Mouse (Mus musculus): Measurements from ENCODE around the gene Ccdc115. TPM values are rescaled to one million over a fixed set of nuclear protein-coding genes. Genes with fewer than 3 reads are reported as not detected.
A peak's percentile ranks its signal among the peaks of the same experiment; 100 is the strongest.

Ccdc115 gene
- polyA plus RNA-seq, 1 experiment: 17.1 TPM

DNA sequence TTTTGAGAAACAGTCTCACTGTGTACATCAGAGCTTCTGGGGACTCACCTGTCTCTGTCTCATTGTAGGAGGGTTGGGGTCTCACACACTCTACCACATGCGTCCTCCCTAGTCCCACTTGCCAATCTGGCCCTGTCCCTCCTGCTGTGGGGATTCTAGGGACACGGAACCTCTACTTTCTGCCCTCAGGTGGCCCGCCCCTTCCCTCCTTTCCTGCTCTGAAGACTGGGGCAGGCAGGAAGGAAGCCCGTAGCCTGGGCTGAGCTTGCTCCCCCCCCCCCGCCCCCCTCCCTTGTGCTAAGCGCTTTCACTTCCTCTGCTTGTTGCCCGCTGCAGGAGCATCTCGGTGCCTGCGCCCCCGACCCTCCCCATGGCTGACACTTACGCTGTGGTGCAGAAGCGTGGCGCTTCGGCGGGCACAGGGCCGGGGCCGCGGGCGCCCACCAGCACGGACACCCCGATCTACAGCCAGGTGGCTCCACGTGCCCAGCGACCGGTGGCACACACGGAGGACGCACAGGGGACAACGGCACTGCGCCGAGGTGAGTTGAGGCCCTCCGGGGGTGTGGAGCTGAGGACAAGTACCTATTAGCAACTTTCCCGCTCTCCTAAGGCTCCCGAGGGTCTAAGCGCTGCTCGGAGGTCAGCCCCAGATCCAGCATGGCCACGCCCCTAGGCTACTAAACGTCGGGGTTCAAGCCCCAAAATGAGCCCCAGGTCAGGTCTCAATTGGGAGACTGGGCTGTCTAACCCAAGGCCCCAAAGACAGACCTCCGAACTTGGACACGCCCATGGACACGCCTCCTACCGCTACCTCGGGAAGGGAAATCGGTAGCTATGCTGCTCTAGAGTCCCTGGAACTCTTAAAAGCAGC is 33.2 kb upstream of the Ccdc115 start:
- H3ac ChIP-seq (ENCODE audit: control insufficient read depth, insufficient read length): no peak overlapping the region
- no peaks in the 10 kb centered on the region for H3K79me2 ChIP-seq (ENCODE audit: control insufficient read depth, insufficient read depth)
- TF ChIP-seq REST (IDR thresholded peaks at IDR 0.05; ENCODE audit: insufficient read depth, insufficient read length): no peak
- TF ChIP-seq E2F4 (IDR thresholded peaks at IDR 0.05; ENCODE audit: insufficient read depth): no peak
- TF ChIP-seq MYOD1 (IDR thresholded peaks at IDR 0.05; ENCODE audit: control insufficient read depth in 1 of 3, insufficient read length in 2 of 3, low read depth in 2 of 3): no peak
- no peak for TF ChIP-seq SRF (IDR thresholded peaks at IDR 0.05; ENCODE audit: control insufficient read depth, insufficient read length, low read depth)
- no peak for TF ChIP-seq POLR2AphosphoS2 (IDR thresholded peaks at IDR 0.05; ENCODE audit: insufficient read length, low read depth)
- TF ChIP-seq TCF3 (IDR thresholded peaks at IDR 0.05; ENCODE audit: insufficient read length, low read depth): no peak
- TF ChIP-seq CEBPB (IDR thresholded peaks at IDR 0.05; ENCODE audit: insufficient read depth, poor library complexity, severe bottlenecking): no peak
- TF ChIP-seq USF1 (IDR thresholded peaks at IDR 0.05; ENCODE audit: low read depth): no peak
- peaks cover 40% of the 10 kb centered on the region for H3K27me3 ChIP-seq (ENCODE audit: control insufficient read depth, insufficient read depth, insufficient read length)
- no peak overlapping the region for H3K4me3 ChIP-seq
- H3K4me2 ChIP-seq (ENCODE audit: low read depth): peak overlapping the region; percentile 52
- H3K36me3 ChIP-seq (ENCODE audit: control insufficient read depth, insufficient read depth): no peaks in the 10 kb centered on the region

DNA sequence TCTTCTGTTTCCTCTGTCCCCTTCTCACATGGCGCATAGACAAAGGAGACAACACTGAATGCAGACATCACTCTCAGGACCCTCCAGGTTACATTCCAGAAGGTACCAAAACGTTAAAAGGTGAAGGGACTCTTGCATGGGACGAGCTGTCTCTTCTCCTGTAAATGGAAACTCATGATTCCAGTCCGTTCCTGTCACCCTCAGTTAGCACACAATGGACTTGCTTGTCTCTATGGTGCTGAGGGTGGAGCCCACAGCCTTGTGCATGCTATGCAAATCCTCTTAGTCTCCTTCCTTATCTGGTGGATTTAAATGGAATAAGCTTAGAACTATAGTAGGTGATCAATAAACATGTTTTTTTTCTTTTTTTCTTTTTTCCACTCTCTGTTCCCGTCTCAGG is 30.3 kb upstream of the Ccdc115 start:
- Histone ChIP-seq H3K36me3 (ENCODE audit: control insufficient read depth, insufficient read depth) (no peaks in the 10 kb centered on the region), H3K79me2 (ENCODE audit: control insufficient read depth, insufficient read depth) (no peaks in the 10 kb centered on the region), H3K4me2 (ENCODE audit: low read depth) (no peak overlapping the region), H3K27me3 (ENCODE audit: control insufficient read depth, insufficient read depth, insufficient read length) (peaks cover 32% of the 10 kb centered on the region), H3ac (ENCODE audit: control insufficient read depth, insufficient read length) (no peak overlapping the region), H3K4me3 (no peak overlapping the region)
- TF ChIP-seq USF1 (IDR thresholded peaks at IDR 0.05; ENCODE audit: low read depth) (no peak), TCF3 (IDR thresholded peaks at IDR 0.05; ENCODE audit: insufficient read length, low read depth) (no peak)

DNA sequence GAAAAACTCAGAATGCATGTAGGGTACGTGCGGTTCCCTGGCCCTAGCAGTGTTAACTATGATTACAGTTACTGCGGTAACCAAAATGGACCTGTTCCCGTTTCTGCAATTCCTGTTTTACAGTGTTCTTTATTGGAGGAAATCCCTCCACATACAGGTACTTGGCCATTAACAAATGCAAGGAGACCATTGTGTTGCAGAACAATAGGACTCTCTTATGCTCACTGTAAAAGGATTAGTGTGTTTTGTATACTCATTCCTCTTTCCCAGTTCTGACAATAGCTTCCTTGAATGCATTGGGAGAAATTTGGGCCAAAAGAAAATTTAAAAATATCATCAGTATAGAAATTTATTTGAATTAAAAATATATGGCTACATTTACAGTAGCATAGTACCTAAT is 29.0 kb upstream of the Ccdc115 start:
- Histone ChIP-seq H3K4me3 (no peak overlapping the region), H3ac (ENCODE audit: control insufficient read depth, insufficient read length) (no peak overlapping the region), H3K79me2 (ENCODE audit: control insufficient read depth, insufficient read depth) (no peaks in the 10 kb centered on the region), H3K36me3 (ENCODE audit: control insufficient read depth, insufficient read depth) (no peaks in the 10 kb centered on the region), H3K4me2 (ENCODE audit: low read depth) (no peak overlapping the region), H3K27me3 (ENCODE audit: control insufficient read depth, insufficient read depth, insufficient read length) (peaks cover 26% of the 10 kb centered on the region)
- TF ChIP-seq E2F4 (IDR thresholded peaks at IDR 0.05; ENCODE audit: insufficient read depth) (no peak), USF1 (IDR thresholded peaks at IDR 0.05; ENCODE audit: low read depth) (no peak), SRF (IDR thresholded peaks at IDR 0.05; ENCODE audit: control insufficient read depth, insufficient read length, low read depth) (no peak), MYOG (IDR thresholded peaks at IDR 0.05; ENCODE audit: control insufficient read depth in 1 of 3, insufficient read depth in 1 of 3, insufficient read length in 2 of 3, low read depth in 2 of 3) (no peak), CEBPB (IDR thresholded peaks at IDR 0.05; ENCODE audit: insufficient read depth, poor library complexity, severe bottlenecking) (no peak), POLR2A (IDR thresholded peaks at IDR 0.05; ENCODE audit: insufficient read length, low read depth) (no peak), TCF3 (IDR thresholded peaks at IDR 0.05; ENCODE audit: insufficient read length, low read depth) (no peak), POLR2AphosphoS2 (IDR thresholded peaks at IDR 0.05; ENCODE audit: insufficient read length, low read depth) (no peak), MYOD1 (IDR thresholded peaks at IDR 0.05; ENCODE audit: control insufficient read depth in 1 of 3, insufficient read length in 2 of 3, low read depth in 2 of 3) (no peak), MAX (IDR thresholded peaks at IDR 0.05; ENCODE audit: low read depth) (no peak), REST (IDR thresholded peaks at IDR 0.05; ENCODE audit: insufficient read depth, insufficient read length) (no peak)

DNA sequence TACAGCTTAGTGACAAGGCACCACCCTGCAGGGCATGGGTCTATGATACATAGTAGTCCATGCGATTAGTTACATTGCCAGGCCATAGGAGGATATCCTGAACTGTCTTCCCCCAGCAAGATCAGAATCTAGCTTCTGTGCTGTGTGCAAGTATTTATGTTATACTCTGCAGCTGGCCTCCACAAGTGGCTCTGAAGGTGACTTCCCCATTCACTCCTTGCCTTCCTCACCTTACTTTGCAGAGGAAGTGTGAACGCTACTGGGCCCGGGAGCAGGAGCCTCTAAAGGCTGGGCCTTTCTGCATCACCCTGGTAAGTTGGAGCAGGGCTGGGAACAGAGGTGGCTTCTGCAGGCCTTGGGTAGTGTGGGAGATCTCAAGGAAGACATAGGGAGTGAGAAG is 28.6 kb upstream of the Ccdc115 start:
- no peak overlapping the region for H3K4me2 ChIP-seq (ENCODE audit: low read depth)
- H3K36me3 ChIP-seq (ENCODE audit: control insufficient read depth, insufficient read depth): no peaks in the 10 kb centered on the region
- peaks cover 21% of the 10 kb centered on the region for H3K27me3 ChIP-seq (ENCODE audit: control insufficient read depth, insufficient read depth, insufficient read length)
- TF ChIP-seq MAX (IDR thresholded peaks at IDR 0.05; ENCODE audit: low read depth) (no peak), POLR2A (IDR thresholded peaks at IDR 0.05; ENCODE audit: insufficient read length, low read depth) (no peak), REST (IDR thresholded peaks at IDR 0.05; ENCODE audit: insufficient read depth, insufficient read length) (no peak), MYOD1 (IDR thresholded peaks at IDR 0.05; ENCODE audit: control insufficient read depth in 1 of 3, insufficient read length in 2 of 3, low read depth in 2 of 3) (no peak), POLR2AphosphoS2 (IDR thresholded peaks at IDR 0.05; ENCODE audit: insufficient read length, low read depth) (no peak)
- no peak overlapping the region for H3ac ChIP-seq (ENCODE audit: control insufficient read depth, insufficient read length)
- H3K79me2 ChIP-seq (ENCODE audit: control insufficient read depth, insufficient read depth): no peaks in the 10 kb centered on the region
- H3K4me3 ChIP-seq: no peak overlapping the region

DNA sequence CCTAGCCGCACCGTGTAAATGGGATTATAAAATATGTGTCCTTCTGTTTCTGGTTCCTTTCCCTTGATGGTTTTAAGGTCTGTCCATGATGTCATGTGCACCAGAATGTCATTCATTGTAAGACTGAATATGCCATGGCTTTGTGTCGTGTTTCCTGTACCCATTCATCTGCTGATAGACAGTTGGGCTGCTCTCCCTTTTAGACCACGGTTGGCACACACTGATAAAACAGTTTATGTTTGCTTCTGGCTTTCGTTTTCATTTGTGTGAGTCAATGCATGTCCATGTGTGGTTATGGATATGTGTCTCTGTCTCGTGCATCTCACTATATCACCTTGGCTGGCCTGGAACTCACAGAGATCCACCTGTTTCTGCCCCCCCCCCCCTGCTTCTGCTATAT is 26.0 kb upstream of the Ccdc115 start:
- H3K4me2 ChIP-seq (ENCODE audit: low read depth): no peak overlapping the region
- no peaks in the 10 kb centered on the region for H3K27me3 ChIP-seq (ENCODE audit: control insufficient read depth, insufficient read depth, insufficient read length)
- no peak overlapping the region for H3ac ChIP-seq (ENCODE audit: control insufficient read depth, insufficient read length)
- H3K4me3 ChIP-seq: no peak overlapping the region
- TF ChIP-seq MYOG (IDR thresholded peaks at IDR 0.05; ENCODE audit: control insufficient read depth in 1 of 3, insufficient read depth in 1 of 3, insufficient read length in 2 of 3, low read depth in 2 of 3) (no peak), MAX (IDR thresholded peaks at IDR 0.05; ENCODE audit: low read depth) (no peak), TCF12 (IDR thresholded peaks at IDR 0.05; ENCODE audit: insufficient read depth, poor library complexity, severe bottlenecking) (no peak), USF1 (IDR thresholded peaks at IDR 0.05; ENCODE audit: low read depth) (no peak), REST (IDR thresholded peaks at IDR 0.05; ENCODE audit: insufficient read depth, insufficient read length) (no peak), POLR2A (IDR thresholded peaks at IDR 0.05; ENCODE audit: insufficient read length, low read depth) (no peak)
- H3K79me2 ChIP-seq (ENCODE audit: control insufficient read depth, insufficient read depth): no peaks in the 10 kb centered on the region
- H3K36me3 ChIP-seq (ENCODE audit: control insufficient read depth, insufficient read depth): no peaks in the 10 kb centered on the region

Data from myocyte (in vitro differentiated cells).